Mouse (Mus musculus) heart, postnatal 25 days (tissue): ENCODE data around the gene Tfap4. TPM values are rescaled to one million over a fixed set of nuclear protein-coding genes. Genes with fewer than 3 reads are reported as not detected.
"Not testable (repeated sequence)": the region's sequence is repeated elsewhere in the genome, so short reads cannot be mapped to it uniquely, and the experiment has no call there.

Experiments used
- DNase-seq: peaks from one replicate; pipeline ENCODE4 v3.0.0; 2022; ENCODE audit warnings: low spot score
- intact Hi-C: fragments of 180-260 bp; cut with DNase I; formaldehyde crosslinking; loops from one replicate; pipeline ENCODE4 v1.15.1; 2025
- total RNA-seq, 2 experiments: library from RNA; stranded (reverse); gene quantifications; 2 replicates each; pipeline ENCODE4 v1.2.3; 2021

Gene Tfap4
- total RNA-seq, 2 experiments from 2014 or later = 3.5 to 4.2 TPM

GRCm38 (mm10) chr16:4593971-4594813 lies 34.5 kb upstream of the Tfap4 start, which contains the start of gene Glis2:
Glis2 (plus strand) TSS chr16:4594713.
- DNase-seq = peak; percentile 58
- intact Hi-C loops = loop anchor here (2.0 kb wide), 1 partner anchor 13 kb away; no protein-coding TSS in a partner anchor

GRCm38 (mm10) chr16:4592909-4593875 lies 33.5 kb upstream of the Tfap4 start:
- intact Hi-C loops = loop anchor here (2.0 kb wide), 1 partner anchor 14 kb away; no protein-coding TSS in a partner anchor
- no peak for DNase-seq

GRCm38 (mm10) chr16:4590236-4590635 lies 30.6 kb upstream of the Tfap4 start:
- no peak for DNase-seq
- intact Hi-C loops = no loop called here

- no peak for DNase-seq
- intact Hi-C loops = loop anchor here (2.0 kb wide), 1 partner anchor 27 kb away; no protein-coding TSS in a partner anchor
These were observed 28.0 kb upstream of the Tfap4 start for GRCm38 (mm10) chr16:4587516-4588210.

- intact Hi-C loops = loop anchor here (2.0 kb wide), 1 partner anchor 26 kb away; no protein-coding TSS in a partner anchor
- DNase-seq = peak; percentile 98
These were observed 27.0 kb upstream of the Tfap4 start for GRCm38 (mm10) chr16:4586531-4587123.

DNA sequence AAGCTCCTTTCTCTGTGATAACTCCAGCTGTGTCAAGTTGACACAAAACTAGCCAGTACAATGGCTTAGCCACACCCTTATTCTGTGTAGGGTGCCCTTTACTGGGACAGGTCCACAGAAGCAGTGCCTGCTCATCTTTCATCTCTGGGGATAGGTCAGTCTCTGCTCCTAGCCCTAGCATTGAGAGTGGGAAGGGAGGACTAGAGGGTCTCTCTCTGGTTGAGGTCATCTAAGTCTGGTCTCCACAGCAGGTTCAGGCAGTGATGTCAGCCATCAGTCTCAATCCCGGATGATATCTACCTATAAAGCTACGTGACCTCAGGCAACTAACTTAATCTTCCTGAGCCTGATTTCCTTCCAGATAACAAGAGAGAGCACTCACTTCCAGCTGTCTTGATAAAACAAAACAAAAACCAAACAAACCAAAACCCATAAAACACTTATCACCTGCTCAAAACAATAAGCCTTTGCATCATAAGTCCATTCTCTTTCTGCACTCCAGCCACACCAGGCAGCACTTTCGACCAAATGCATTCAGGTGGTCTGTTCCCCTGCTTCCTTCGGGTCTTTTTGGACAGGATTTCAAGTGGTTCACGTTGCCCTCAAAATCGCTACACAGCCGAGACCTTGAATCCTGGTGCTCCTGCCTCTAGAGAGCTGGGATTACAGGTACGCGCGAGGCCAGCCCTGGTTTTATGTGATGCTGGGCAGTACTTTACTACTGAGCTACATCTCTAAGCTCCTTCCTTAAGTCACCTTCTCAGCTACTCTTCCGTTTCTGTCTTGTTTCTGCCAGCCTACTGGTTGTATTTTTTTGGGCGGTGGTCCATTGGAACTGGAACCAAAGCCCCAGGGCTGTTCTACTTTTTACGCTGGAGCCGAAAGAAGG lies 26.2 kb upstream of the Tfap4 start:
- intact Hi-C loops = loop anchor here (2.0 kb wide), 1 partner anchor 25 kb away; no protein-coding TSS in a partner anchor

GRCm38 (mm10) chr16:4584438-4584837 lies 24.8 kb upstream of the Tfap4 start:
- DNase-seq = no peak
- intact Hi-C loops = no loop called here

More for the DNA sequence above, 26.2 kb upstream of the Tfap4 start:
- DNase-seq = no peak

GRCm38 (mm10) chr16:4583807-4584206 lies 24.2 kb upstream of the Tfap4 start:
- DNase-seq = no peak
- intact Hi-C loops = no loop called here

GRCm38 (mm10) chr16:4581179-4581578 lies 21.5 kb upstream of the Tfap4 start:
- intact Hi-C loops, DNase-seq: not testable (repeated sequence)

- intact Hi-C loops = no loop called here
These were observed 19.0 kb upstream of the Tfap4 start for GRCm38 (mm10) chr16:4578630-4579029.

GRCm38 (mm10) chr16:4576873-4577272 lies 17.2 kb upstream of the Tfap4 start:
- intact Hi-C loops = no loop called here

More at GRCm38 (mm10) chr16:4578630-4579029, 19.0 kb upstream of the Tfap4 start:
- DNase-seq = no peak

DNA sequence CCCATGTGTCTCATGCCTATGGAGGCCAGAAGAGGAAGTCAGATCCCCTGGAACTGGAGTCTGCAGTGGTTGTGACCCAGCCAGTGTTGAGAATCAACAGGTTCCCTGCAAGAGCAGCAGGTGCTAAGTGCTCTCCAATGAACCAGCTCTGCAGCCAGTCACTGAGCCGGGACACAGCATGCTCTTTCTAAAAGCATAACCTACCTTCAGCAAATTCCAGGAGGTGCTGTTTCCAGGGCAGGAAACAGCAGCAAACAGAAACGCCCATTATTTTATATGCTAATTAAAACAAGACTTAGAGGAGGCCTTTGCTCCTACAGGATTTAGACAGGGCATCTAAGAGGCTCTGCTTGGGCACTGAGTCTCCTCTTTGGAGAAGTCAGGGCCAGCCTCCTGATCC lies 16.4 kb upstream of the Tfap4 start:
- DNase-seq = no peak
- intact Hi-C loops = no loop called here

More at GRCm38 (mm10) chr16:4576873-4577272, 17.2 kb upstream of the Tfap4 start:
- no peak for DNase-seq

DNA sequence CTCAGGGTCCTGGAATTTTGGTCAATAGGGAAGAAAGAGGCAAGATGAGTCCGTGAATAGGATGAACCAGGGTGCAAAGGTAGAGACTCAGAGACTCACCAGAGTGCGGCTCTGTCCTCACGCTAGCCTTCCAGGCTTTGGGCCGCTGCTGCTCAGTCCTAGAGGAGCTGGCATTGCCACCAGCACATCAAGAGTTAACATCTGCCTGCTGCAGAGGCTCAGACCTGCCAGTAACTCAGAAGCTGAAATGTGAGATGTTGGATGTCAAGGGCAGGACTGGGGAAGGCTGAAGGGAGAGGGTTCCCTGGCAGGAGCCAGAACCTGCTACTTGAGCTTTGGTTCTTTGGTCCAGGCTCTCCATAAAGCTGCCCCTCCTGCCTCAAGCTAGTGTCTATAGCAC lies 11.1 kb upstream of the Tfap4 start:
- DNase-seq = no peak
- intact Hi-C loops = no loop called here

DNA sequence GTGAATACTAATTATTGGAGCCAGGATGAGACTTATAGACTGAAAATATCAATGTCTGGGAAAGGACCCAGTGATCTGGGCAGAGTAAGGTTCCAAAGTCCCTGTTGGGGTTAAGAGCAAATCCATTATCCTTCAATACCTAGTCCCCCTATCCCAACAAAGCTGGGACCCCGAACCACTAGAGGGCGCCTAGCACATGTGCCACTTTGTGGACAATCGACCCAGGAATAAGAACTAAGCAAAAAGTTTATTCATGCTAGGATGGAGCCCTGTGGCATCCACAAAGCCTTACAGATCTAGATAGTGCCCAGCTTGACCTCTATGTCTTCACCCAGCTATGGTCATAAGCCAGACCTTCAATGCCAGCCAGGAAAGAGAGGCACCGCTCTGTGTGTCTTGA lies 8.3 kb upstream of the Tfap4 start:
- intact Hi-C loops = loop anchor here (1.0 to 5.0 kb wide), 2 partner anchors 40 to 99 kb away; no protein-coding TSS in a partner anchor
- peak; percentile 53 for DNase-seq

DNA sequence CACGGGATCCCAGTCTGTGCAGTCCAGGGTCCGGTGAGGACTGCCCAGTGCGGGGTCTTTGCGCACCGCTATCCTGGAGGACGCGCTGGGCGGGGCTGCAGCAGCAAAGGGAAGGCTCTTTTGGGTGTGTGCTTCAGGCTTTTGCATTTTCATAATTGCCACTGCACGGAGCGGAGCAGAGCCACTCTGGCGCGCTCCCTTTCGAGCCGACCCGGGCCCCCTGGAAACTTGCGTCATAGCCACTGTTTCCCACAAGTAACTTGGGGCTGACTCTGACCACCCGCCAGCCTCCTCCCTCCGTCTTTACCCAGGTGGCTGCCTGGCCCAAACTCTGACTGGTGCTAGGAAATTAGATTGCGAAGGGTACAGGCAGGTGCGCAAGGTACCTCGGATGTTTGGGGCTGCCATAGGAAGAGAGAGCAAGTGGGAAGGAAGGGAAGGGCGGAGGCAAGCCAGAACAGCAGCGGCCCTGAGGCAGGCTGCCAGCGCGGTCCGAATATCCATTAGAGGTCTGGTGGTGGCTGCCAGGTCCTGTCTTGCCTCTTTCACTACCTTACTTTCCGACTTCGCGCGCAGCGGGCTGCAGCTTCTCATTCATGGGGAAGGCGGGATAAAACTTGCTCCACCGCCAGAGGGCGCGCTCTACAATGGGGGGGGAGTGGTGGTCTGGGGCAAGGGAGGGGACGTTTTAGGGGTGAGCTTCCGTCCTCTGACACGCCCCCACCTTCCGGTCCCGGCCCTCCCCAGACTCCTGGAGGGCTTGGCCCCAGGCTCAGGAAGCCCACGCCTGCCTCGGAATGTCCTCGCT lies 695 bp upstream of the Tfap4 start:
- intact Hi-C loops = loop anchor here (2.0 kb wide), 1 partner anchor 26 kb away; no protein-coding TSS in a partner anchor
- DNase-seq = peak; percentile 70

DNA sequence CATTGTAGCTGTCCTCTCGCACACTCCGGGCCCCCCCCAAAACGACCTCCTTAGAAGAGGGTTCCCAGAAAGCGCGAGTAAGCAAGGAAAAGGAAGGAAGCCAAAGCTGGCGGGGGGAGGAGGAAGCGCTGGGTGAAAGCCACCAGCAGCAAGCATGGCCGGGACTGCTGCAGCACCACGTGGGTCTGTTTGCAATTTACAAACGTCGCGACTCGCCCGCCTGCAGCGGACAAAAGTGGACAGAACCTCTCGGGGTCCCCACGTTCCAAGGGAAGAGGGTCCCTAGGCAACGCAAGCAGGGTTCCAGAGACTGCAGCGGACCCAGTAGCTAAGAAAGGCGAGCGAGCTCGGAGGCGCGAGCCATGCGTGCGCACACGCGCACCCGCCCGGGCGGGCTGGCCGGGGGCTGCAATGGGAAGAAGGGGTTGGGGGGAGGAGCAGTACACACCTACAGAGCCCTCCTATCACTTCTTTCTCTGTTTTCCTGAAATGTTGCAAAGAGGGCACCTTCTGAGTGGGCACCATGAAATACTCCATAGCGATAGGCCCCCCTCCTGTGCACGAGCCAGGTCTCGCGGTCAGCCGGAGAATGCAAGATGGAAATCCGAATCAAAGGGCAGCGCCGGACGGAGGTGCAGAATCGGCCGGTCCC lies 548 bp downstream of the Tfap4 start:
- intact Hi-C loops = no loop called here
- DNase-seq = peak; percentile 51
